Mouse (Mus musculus): ENCODE data around the gene Afap1l2. TPM values are rescaled to one million over a fixed set of nuclear protein-coding genes. Genes with fewer than 3 reads are reported as not detected.

Afap1l2 gene
- polyA plus RNA-seq, 1 experiment: 17.3 TPM

GRCm38 (mm10) chr19:57028327-57029179, 20.5 kb upstream of the Afap1l2 start:
- Histone ChIP-seq H3K27ac (ENCODE audit: insufficient read depth, low read length) (peak overlapping the region; percentile 34; the same call in 1 of the 2 replicates), H3K36me3 (ENCODE audit: control insufficient read depth, insufficient read depth, low read length, poor library complexity, severe bottlenecking) (no peaks in the 10 kb centered on the region), H3K4me1 (ENCODE audit: control insufficient read depth, insufficient read depth, low read length) (peaks cover 4% of the 10 kb centered on the region), H3K27me3 (ENCODE audit: control insufficient read depth, insufficient read depth, low read length, poor library complexity, severe bottlenecking) (no peaks in the 10 kb centered on the region), H3K9me3 (replicated peaks; ENCODE audit: control insufficient read depth, insufficient read depth, low read length, poor library complexity, severe bottlenecking) (no peaks in the 10 kb centered on the region), H3K4me3 (ENCODE audit: low read depth, low read length) (no peak overlapping the region), H3K9ac (ENCODE audit: low read depth, poor library complexity, severe bottlenecking) (no peak overlapping the region)
- TF ChIP-seq POLR2A (IDR thresholded peaks at IDR 0.05; ENCODE audit: insufficient read depth, low read length): no peak
- no peak for TF ChIP-seq CTCF (IDR thresholded peaks at IDR 0.05; ENCODE audit: low read depth, low read length)
- TF ChIP-seq EP300 (IDR thresholded peaks at IDR 0.05; ENCODE audit: insufficient read depth, low read depth, low read length): peak; percentile 65; the same call in 1 of the 2 replicates

DNA sequence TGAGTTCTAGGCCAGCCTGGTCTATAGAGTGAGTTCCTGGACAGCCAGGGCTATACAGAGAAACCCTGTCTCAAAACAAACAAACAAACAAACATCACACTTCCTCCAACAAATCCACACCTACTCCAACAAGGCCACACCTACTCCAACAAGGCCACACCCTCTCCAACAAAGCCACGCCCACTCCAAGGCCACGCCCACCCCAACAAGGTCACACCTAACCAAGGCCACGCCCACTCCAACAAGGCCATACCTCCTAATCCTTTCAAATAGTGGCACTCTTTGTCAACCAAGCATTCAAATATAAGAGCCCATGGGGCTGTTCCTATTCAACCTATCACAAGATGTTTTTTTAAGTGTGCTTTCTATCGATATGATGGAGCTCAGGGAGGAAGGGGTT, 18.5 kb upstream of the Afap1l2 start:
- H3K36me3 ChIP-seq (ENCODE audit: control insufficient read depth, insufficient read depth, low read length, poor library complexity, severe bottlenecking): no peaks in the 10 kb centered on the region
- H3K9ac ChIP-seq (ENCODE audit: low read depth, poor library complexity, severe bottlenecking): no peak overlapping the region
- no peak overlapping the region for H3K27ac ChIP-seq (ENCODE audit: insufficient read depth, low read length)
- H3K4me1 ChIP-seq (ENCODE audit: control insufficient read depth, insufficient read depth, low read length): peaks cover 4% of the 10 kb centered on the region
- no peaks in the 10 kb centered on the region for H3K27me3 ChIP-seq (ENCODE audit: control insufficient read depth, insufficient read depth, low read length, poor library complexity, severe bottlenecking)
- H3K4me3 ChIP-seq (ENCODE audit: low read depth, low read length): no peak overlapping the region
- TF ChIP-seq POLR2A (IDR thresholded peaks at IDR 0.05; ENCODE audit: insufficient read depth, low read length): no peak
- TF ChIP-seq EP300 (IDR thresholded peaks at IDR 0.05; ENCODE audit: insufficient read depth, low read depth, low read length): no peak
- TF ChIP-seq CTCF (IDR thresholded peaks at IDR 0.05; ENCODE audit: low read depth, low read length): no peak
- H3K9me3 ChIP-seq (replicated peaks; ENCODE audit: control insufficient read depth, insufficient read depth, low read length, poor library complexity, severe bottlenecking): no peaks in the 10 kb centered on the region

- no peaks in the 10 kb centered on the region for H3K36me3 ChIP-seq (ENCODE audit: control insufficient read depth, insufficient read depth, low read length, poor library complexity, severe bottlenecking)
- H3K9ac ChIP-seq (ENCODE audit: low read depth, poor library complexity, severe bottlenecking): no peak overlapping the region
- H3K27me3 ChIP-seq (ENCODE audit: control insufficient read depth, insufficient read depth, low read length, poor library complexity, severe bottlenecking): no peaks in the 10 kb centered on the region
- H3K9me3 ChIP-seq (replicated peaks; ENCODE audit: control insufficient read depth, insufficient read depth, low read length, poor library complexity, severe bottlenecking): no peaks in the 10 kb centered on the region
- H3K4me1 ChIP-seq (ENCODE audit: control insufficient read depth, insufficient read depth, low read length): peaks cover 3% of the 10 kb centered on the region
- TF ChIP-seq CTCF (IDR thresholded peaks at IDR 0.05; ENCODE audit: low read depth, low read length) (no peak), EP300 (IDR thresholded peaks at IDR 0.05; ENCODE audit: insufficient read depth, low read depth, low read length) (no peak), POLR2A (IDR thresholded peaks at IDR 0.05; ENCODE audit: insufficient read depth, low read length) (no peak)
- H3K4me3 ChIP-seq (ENCODE audit: low read depth, low read length): no peak overlapping the region
- H3K27ac ChIP-seq (ENCODE audit: insufficient read depth, low read length): no peak overlapping the region
Observed at GRCm38 (mm10) chr19:57017785-57018179, 9.8 kb upstream of the Afap1l2 start.

DNA sequence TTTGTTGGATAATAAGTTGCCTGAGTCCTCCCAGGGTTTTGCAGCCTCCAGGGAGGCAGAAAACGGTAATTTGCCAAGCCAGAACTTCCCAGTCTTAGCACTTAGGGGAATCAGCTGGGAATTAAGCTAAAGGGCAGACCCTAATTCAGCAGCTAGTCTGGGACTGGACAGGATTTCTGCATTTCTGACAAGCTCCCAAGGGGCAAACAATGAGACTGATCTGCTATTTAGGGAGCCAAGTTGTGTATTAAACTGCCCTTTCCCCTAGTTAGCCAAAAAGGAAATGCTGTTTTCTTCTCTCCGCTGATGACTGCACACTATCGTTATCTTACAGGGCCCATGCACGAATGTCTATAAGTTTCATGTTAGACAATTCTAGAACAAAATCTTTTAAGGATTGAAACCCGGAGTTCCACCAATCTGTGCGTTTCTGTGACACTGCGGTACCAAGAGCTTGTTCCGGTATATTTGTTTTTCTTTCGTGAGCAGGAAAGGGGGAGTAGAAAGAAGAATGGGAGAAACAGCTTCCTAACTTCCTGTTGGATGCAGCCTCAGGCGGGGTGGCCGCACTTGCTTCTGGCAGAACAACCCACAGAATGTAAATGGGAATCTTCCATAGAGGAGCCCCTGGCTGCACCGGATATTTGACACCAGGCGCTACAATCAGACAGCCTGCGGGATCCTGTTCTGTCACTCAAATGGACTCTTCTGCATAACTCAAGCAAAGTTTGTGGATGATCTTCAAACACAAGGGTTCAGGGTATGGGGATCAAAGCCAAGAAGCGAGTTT, 9.2 kb upstream of the Afap1l2 start:
- TF ChIP-seq CTCF (IDR thresholded peaks at IDR 0.05; ENCODE audit: low read depth, low read length) (no peak), EP300 (IDR thresholded peaks at IDR 0.05; ENCODE audit: insufficient read depth, low read depth, low read length) (0 out of 2 replicates have a peak, but pooled peaks have one; percentile 18), POLR2A (IDR thresholded peaks at IDR 0.05; ENCODE audit: insufficient read depth, low read length) (no peak)
- Histone ChIP-seq H3K9me3 (replicated peaks; ENCODE audit: control insufficient read depth, insufficient read depth, low read length, poor library complexity, severe bottlenecking) (no peaks in the 10 kb centered on the region), H3K27me3 (ENCODE audit: control insufficient read depth, insufficient read depth, low read length, poor library complexity, severe bottlenecking) (no peaks in the 10 kb centered on the region), H3K4me1 (ENCODE audit: control insufficient read depth, insufficient read depth, low read length) (peaks cover 3% of the 10 kb centered on the region), H3K9ac (ENCODE audit: low read depth, poor library complexity, severe bottlenecking) (no peak overlapping the region), H3K36me3 (ENCODE audit: control insufficient read depth, insufficient read depth, low read length, poor library complexity, severe bottlenecking) (no peaks in the 10 kb centered on the region), H3K4me3 (ENCODE audit: low read depth, low read length) (no peak overlapping the region), H3K27ac (ENCODE audit: insufficient read depth, low read length) (no peak overlapping the region)

- Histone ChIP-seq H3K27ac (ENCODE audit: insufficient read depth, low read length) (no peak overlapping the region), H3K4me1 (ENCODE audit: control insufficient read depth, insufficient read depth, low read length) (peaks cover 5% of the 10 kb centered on the region), H3K9me3 (replicated peaks; ENCODE audit: control insufficient read depth, insufficient read depth, low read length, poor library complexity, severe bottlenecking) (no peaks in the 10 kb centered on the region), H3K36me3 (ENCODE audit: control insufficient read depth, insufficient read depth, low read length, poor library complexity, severe bottlenecking) (no peaks in the 10 kb centered on the region), H3K9ac (ENCODE audit: low read depth, poor library complexity, severe bottlenecking) (no peak overlapping the region), H3K27me3 (ENCODE audit: control insufficient read depth, insufficient read depth, low read length, poor library complexity, severe bottlenecking) (no peaks in the 10 kb centered on the region), H3K4me3 (ENCODE audit: low read depth, low read length) (no peak overlapping the region)
- TF ChIP-seq EP300 (IDR thresholded peaks at IDR 0.05; ENCODE audit: insufficient read depth, low read depth, low read length): no peak
Observed at GRCm38 (mm10) chr19:57014808-57015207, 6.8 kb upstream of the Afap1l2 start.

DNA sequence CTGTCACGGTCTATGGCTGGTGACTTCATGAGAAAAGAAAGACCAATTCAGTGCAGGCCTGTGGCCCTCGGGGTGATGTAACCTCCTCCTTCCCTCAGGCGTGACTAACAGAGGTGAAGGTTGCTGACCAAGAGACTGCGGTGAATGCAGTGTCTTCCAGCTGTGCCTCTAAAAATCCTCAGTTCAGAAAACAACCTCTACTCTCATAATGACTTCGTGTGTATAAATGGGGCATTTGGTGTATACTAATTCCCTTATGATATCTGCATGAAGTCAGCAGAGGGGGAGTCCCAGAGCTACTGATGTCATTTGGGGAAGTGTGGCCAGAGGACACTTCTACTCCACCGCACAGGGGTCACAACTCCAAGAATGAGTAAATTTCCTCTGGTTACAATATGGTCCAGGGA, 5.2 kb upstream of the Afap1l2 start:
- TF ChIP-seq POLR2A (IDR thresholded peaks at IDR 0.05; ENCODE audit: insufficient read depth, low read length) (no peak), CTCF (IDR thresholded peaks at IDR 0.05; ENCODE audit: low read depth, low read length) (no peak), EP300 (IDR thresholded peaks at IDR 0.05; ENCODE audit: insufficient read depth, low read depth, low read length) (no peak)
- no peaks in the 10 kb centered on the region for H3K27me3 ChIP-seq (ENCODE audit: control insufficient read depth, insufficient read depth, low read length, poor library complexity, severe bottlenecking)
- no peak overlapping the region for H3K27ac ChIP-seq (ENCODE audit: insufficient read depth, low read length)
- H3K36me3 ChIP-seq (ENCODE audit: control insufficient read depth, insufficient read depth, low read length, poor library complexity, severe bottlenecking): no peaks in the 10 kb centered on the region
- H3K9me3 ChIP-seq (replicated peaks; ENCODE audit: control insufficient read depth, insufficient read depth, low read length, poor library complexity, severe bottlenecking): no peaks in the 10 kb centered on the region
- H3K4me1 ChIP-seq (ENCODE audit: control insufficient read depth, insufficient read depth, low read length): peaks cover 5% of the 10 kb centered on the region
- no peak overlapping the region for H3K4me3 ChIP-seq (ENCODE audit: low read depth, low read length)
- no peak overlapping the region for H3K9ac ChIP-seq (ENCODE audit: low read depth, poor library complexity, severe bottlenecking)

Measured in ES-Bruce4 (cell line).